Mouse (Mus musculus): ENCODE data around the gene Optc. TPM values are rescaled to one million over a fixed set of nuclear protein-coding genes. Genes with fewer than 3 reads are reported as not detected.

The Optc gene
- polyA plus RNA-seq, 1 experiment from 2014 or later = 0.14 TPM

DNA sequence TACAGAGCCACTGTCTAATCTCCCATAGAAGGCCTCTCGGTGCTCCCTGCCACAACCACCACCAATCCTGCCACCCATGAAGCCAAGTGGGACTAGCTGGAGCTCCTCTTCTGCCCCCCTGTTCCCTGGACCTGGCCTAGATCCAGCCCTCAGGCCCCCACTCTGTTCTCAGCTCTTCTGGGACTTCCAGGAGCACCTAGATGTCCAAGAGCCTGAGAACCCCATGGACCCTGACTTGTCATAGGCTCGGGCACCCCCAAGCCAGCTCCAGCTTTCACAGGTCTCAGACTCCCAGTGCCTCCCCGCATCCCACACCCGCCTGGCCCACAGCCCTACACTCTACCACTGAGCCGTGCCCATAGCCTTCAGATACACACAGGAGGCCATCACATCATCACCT is 15.3 kb upstream of the Optc start:
- no peaks in the 10 kb centered on the region for H3K27me3 ChIP-seq (ENCODE audit: control insufficient read depth, insufficient read depth, low read depth, low read length)
- no peak overlapping the region for H3K4me3 ChIP-seq (ENCODE audit: low read depth, low read length)
- no peak overlapping the region for H3K27ac ChIP-seq (ENCODE audit: low read length)
- no peaks in the 10 kb centered on the region for H3K4me1 ChIP-seq (ENCODE audit: control insufficient read depth, low read depth, low read length)
- no peak for ATAC-seq (ENCODE audit: low read depth)
- H3K9me3 ChIP-seq (replicated peaks; ENCODE audit: control insufficient read depth, low read length) = no peaks in the 10 kb centered on the region
- WGBS (ENCODE audit: insufficient replicate concordance) = 70% methylated on average over 5 of the region's 5 CpGs
- H3K4me2 ChIP-seq (ENCODE audit: low read depth, low read length) = no peak overlapping the region
- H3K9ac ChIP-seq (ENCODE audit: low read depth, low read length) = no peak overlapping the region
- H3K36me3 ChIP-seq (ENCODE audit: control insufficient read depth, insufficient read depth) = no peaks in the 10 kb centered on the region

DNA sequence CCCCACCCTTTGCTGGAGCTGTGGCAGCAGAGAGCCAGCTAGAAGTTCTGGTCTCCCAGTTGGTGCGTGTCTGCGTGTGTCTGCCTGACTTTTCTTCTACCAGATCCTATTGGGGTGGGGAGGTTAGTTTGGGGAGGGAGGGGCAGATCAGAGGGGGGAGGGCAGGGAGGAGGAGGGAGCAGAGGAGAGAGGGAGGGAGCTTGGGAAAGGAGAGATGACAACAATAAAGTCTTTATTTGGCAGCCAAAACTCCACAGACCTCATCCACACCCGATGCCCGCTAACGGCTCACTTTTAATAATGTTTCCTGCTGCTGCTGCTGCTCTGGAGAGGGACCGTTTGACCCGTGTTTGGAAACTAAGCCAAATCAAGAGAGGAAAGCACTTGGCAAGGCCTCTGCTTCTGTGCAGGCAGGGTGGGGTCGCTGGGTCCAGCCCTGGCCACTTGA is 13.5 kb upstream of the Optc start, which contains the start of gene Prelp:
Prelp (minus strand) TSS at position 111 of the 448 bp plus-strand sequence.
- Histone ChIP-seq H3K9ac (ENCODE audit: low read depth, low read length) (no peak within 1 kb of the TSS), H3K36me3 (ENCODE audit: control insufficient read depth, insufficient read depth) (no peaks in the 10 kb centered on the region), H3K27ac (ENCODE audit: low read length) (0 out of 2 replicates have a peak within 1 kb of the TSS, but pooled peaks have one; percentile 24), H3K9me3 (replicated peaks; ENCODE audit: control insufficient read depth, low read length) (no peaks in the 10 kb centered on the region), H3K4me3 (ENCODE audit: low read depth, low read length) (no peak within 1 kb of the TSS), H3K27me3 (ENCODE audit: control insufficient read depth, insufficient read depth, low read depth, low read length) (no peaks in the 10 kb centered on the region), H3K4me1 (ENCODE audit: control insufficient read depth, low read depth, low read length) (no peaks in the 10 kb centered on the region), H3K4me2 (ENCODE audit: low read depth, low read length) (no peak within 1 kb of the TSS)
- whole genome bisulfite sequencing (ENCODE audit: insufficient replicate concordance) = 39% methylated on average over 8 of the region's 8 CpGs
- no peak for ATAC-seq (ENCODE audit: low read depth)

GRCm38 (mm10) chr1:133920876-133921275 is 13.1 kb upstream of the Optc start:
- no peak for ATAC-seq (ENCODE audit: low read depth)
- Histone ChIP-seq H3K27me3 (ENCODE audit: control insufficient read depth, insufficient read depth, low read depth, low read length) (no peaks in the 10 kb centered on the region), H3K4me3 (ENCODE audit: low read depth, low read length) (no peak overlapping the region), H3K9me3 (replicated peaks; ENCODE audit: control insufficient read depth, low read length) (no peaks in the 10 kb centered on the region), H3K4me2 (ENCODE audit: low read depth, low read length) (no peak overlapping the region), H3K27ac (ENCODE audit: low read length) (0 out of 2 replicates have a peak overlapping the region, but pooled peaks have one; percentile 24), H3K9ac (ENCODE audit: low read depth, low read length) (no peak overlapping the region), H3K36me3 (ENCODE audit: control insufficient read depth, insufficient read depth) (no peaks in the 10 kb centered on the region), H3K4me1 (ENCODE audit: control insufficient read depth, low read depth, low read length) (no peaks in the 10 kb centered on the region)
- 35% methylated on average over 3 of the region's 3 CpGs for WGBS (ENCODE audit: insufficient replicate concordance)

- Histone ChIP-seq H3K4me1 (ENCODE audit: control insufficient read depth, low read depth, low read length) (no peaks in the 10 kb centered on the region), H3K9ac (ENCODE audit: low read depth, low read length) (no peak overlapping the region), H3K36me3 (ENCODE audit: control insufficient read depth, insufficient read depth) (no peaks in the 10 kb centered on the region), H3K27me3 (ENCODE audit: control insufficient read depth, insufficient read depth, low read depth, low read length) (no peaks in the 10 kb centered on the region), H3K27ac (ENCODE audit: low read length) (no peak overlapping the region), H3K4me3 (ENCODE audit: low read depth, low read length) (no peak overlapping the region), H3K4me2 (ENCODE audit: low read depth, low read length) (no peak overlapping the region), H3K9me3 (replicated peaks; ENCODE audit: control insufficient read depth, low read length) (no peaks in the 10 kb centered on the region)
- 37% methylated on average over 3 of the region's 3 CpGs for WGBS (ENCODE audit: insufficient replicate concordance)
- no peak for ATAC-seq (ENCODE audit: low read depth)
These were observed 12.6 kb upstream of the Optc start for GRCm38 (mm10) chr1:133920401-133920800.

GRCm38 (mm10) chr1:133918088-133918470 is 10.3 kb upstream of the Optc start:
- no peak overlapping the region for H3K27ac ChIP-seq (ENCODE audit: low read length)
- 51% methylated on average over 6 of the region's 6 CpGs for WGBS (ENCODE audit: insufficient replicate concordance)
- H3K4me2 ChIP-seq (ENCODE audit: low read depth, low read length) = no peak overlapping the region
- H3K27me3 ChIP-seq (ENCODE audit: control insufficient read depth, insufficient read depth, low read depth, low read length) = no peaks in the 10 kb centered on the region
- no peak overlapping the region for H3K4me3 ChIP-seq (ENCODE audit: low read depth, low read length)
- H3K9me3 ChIP-seq (replicated peaks; ENCODE audit: control insufficient read depth, low read length) = no peaks in the 10 kb centered on the region
- H3K4me1 ChIP-seq (ENCODE audit: control insufficient read depth, low read depth, low read length) = no peaks in the 10 kb centered on the region
- H3K9ac ChIP-seq (ENCODE audit: low read depth, low read length) = no peak overlapping the region
- H3K36me3 ChIP-seq (ENCODE audit: control insufficient read depth, insufficient read depth) = no peaks in the 10 kb centered on the region
- ATAC-seq (ENCODE audit: low read depth) = no peak

DNA sequence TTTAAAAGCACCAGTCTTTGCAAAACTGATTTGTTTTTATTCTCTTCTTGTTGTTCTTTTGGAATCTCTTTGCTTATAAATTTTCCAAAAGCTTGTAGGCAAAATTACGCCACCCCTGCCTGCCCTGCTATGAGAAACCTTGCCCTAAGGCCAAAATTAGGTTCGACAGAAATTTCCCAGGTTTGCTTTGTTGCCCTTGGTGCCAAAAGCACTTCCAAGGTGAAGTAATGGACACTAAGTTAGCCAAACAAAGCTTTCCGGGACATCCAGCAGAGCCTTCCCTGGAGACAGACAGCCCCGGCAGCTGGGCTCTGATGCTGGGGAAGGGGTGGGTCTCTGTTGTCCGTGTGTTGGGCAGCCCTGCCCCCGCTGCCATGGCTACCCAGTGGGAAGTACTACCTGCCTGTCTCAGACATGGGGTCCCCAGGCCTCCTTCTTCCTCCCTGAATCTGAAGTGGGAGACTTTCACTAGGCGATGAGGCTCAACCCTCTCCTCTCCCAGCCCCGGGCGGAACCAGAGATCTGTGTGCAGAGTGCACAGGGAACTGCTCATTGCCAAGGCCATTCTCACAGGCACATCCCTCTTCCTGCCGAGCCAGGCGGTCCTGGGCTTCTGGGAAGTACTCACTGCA is 9.8 kb upstream of the Optc start:
- no peak overlapping the region for H3K4me2 ChIP-seq (ENCODE audit: low read depth, low read length)
- ATAC-seq (ENCODE audit: low read depth) = no peak
- no peaks in the 10 kb centered on the region for H3K36me3 ChIP-seq (ENCODE audit: control insufficient read depth, insufficient read depth)
- H3K9me3 ChIP-seq (replicated peaks; ENCODE audit: control insufficient read depth, low read length) = no peaks in the 10 kb centered on the region
- H3K27me3 ChIP-seq (ENCODE audit: control insufficient read depth, insufficient read depth, low read depth, low read length) = no peaks in the 10 kb centered on the region
- WGBS (ENCODE audit: insufficient replicate concordance) = 45% methylated on average over 11 of the region's 11 CpGs
- no peak overlapping the region for H3K9ac ChIP-seq (ENCODE audit: low read depth, low read length)
- H3K4me1 ChIP-seq (ENCODE audit: control insufficient read depth, low read depth, low read length) = no peaks in the 10 kb centered on the region
- H3K4me3 ChIP-seq (ENCODE audit: low read depth, low read length) = no peak overlapping the region
- H3K27ac ChIP-seq (ENCODE audit: low read length) = no peak overlapping the region

DNA sequence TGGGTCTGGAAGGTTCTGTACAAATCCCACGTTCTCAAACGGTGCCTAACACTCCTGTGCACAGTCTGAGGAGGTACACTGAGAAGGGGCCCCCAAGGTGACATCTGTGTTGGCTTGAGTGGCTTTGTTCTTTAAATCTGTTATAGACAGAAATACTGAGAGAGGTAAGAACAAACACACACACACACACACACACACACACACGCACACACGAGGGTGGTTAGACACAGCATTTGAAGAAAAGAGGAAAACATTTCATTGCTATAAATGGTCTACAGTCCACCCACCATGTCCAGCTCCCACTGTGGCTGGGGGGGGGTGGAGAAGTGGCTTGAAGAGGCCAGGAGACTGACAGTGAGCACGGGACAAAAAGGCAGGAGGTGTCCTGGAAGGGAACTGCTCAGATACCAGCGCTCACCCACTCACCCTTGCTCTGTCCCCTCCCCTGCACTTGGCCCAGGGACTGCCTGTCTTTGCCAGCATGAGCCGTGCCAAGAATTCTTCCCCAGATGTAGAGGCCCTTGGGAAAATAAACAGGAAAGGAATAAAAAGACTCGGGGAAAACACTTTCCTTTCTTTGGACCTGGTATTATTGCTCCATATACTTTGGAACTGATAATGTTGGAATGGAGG is 8.0 kb upstream of the Optc start:
- 45% methylated on average over 8 of the region's 8 CpGs for WGBS (ENCODE audit: insufficient replicate concordance)
- H3K36me3 ChIP-seq (ENCODE audit: control insufficient read depth, insufficient read depth) = no peaks in the 10 kb centered on the region
- H3K4me1 ChIP-seq (ENCODE audit: control insufficient read depth, low read depth, low read length) = no peaks in the 10 kb centered on the region
- H3K9ac ChIP-seq (ENCODE audit: low read depth, low read length) = no peak overlapping the region
- no peak overlapping the region for H3K4me2 ChIP-seq (ENCODE audit: low read depth, low read length)
- no peak overlapping the region for H3K27ac ChIP-seq (ENCODE audit: low read length)
- H3K9me3 ChIP-seq (replicated peaks; ENCODE audit: control insufficient read depth, low read length) = no peaks in the 10 kb centered on the region
- ATAC-seq (ENCODE audit: low read depth) = peak; percentile 39; the same call in 1 of the 2 replicates
- H3K4me3 ChIP-seq (ENCODE audit: low read depth, low read length) = no peak overlapping the region
- H3K27me3 ChIP-seq (ENCODE audit: control insufficient read depth, insufficient read depth, low read depth, low read length) = 0 out of 2 replicates have a peak, but pooled peaks cover 1% of the 10 kb centered on the region

DNA sequence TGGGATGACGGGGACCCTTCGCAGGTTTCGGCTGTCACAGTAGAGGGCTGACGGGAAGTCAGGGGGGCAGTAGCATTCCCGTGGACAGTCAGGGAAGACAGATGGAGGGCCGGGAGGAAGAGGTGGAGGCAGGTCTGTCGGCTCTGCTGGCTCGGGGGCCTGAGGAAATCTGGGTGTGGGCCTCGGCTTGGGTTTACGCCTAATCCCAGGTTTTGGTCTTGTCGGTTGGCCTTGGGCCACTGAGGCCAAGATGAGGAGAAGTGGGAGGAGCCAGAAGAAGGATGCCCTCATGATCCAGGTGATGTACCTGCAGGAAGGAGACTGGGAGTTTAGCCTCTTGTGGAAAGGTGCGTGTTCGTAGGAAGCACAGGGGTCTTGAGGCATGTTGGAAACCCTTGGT is 7.3 kb upstream of the Optc start:
- Histone ChIP-seq H3K9ac (ENCODE audit: low read depth, low read length) (no peak overlapping the region), H3K27me3 (ENCODE audit: control insufficient read depth, insufficient read depth, low read depth, low read length) (peaks cover 9% of the 10 kb centered on the region), H3K4me2 (ENCODE audit: low read depth, low read length) (no peak overlapping the region), H3K4me3 (ENCODE audit: low read depth, low read length) (no peak overlapping the region), H3K4me1 (ENCODE audit: control insufficient read depth, low read depth, low read length) (no peaks in the 10 kb centered on the region), H3K9me3 (replicated peaks; ENCODE audit: control insufficient read depth, low read length) (no peaks in the 10 kb centered on the region), H3K36me3 (ENCODE audit: control insufficient read depth, insufficient read depth) (no peaks in the 10 kb centered on the region), H3K27ac (ENCODE audit: low read length) (no peak overlapping the region)
- no peak for ATAC-seq (ENCODE audit: low read depth)
- 70% methylated on average over 13 of the region's 13 CpGs for WGBS (ENCODE audit: insufficient replicate concordance)

DNA sequence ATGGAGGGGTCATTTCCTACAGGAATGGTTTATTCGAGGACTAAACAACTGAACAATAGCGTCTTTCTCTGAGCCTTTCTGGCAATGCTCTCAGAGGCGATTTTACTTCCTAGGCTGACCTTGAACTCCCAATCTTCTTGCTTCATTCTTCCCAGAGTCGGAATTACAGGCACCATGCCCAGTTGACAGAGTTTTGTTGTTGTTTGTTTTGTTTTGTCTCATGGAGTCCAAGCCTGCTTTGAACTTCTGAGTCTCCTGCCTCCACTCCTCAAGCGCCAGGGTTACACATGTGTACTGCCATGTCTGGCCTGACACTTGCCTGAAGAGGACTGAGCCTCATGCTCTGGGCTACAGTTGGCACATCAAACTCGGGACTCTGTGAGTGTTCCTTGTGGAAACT is 5.2 kb upstream of the Optc start:
- Histone ChIP-seq H3K36me3 (ENCODE audit: control insufficient read depth, insufficient read depth) (no peaks in the 10 kb centered on the region), H3K4me3 (ENCODE audit: low read depth, low read length) (no peak overlapping the region), H3K4me2 (ENCODE audit: low read depth, low read length) (no peak overlapping the region), H3K9ac (ENCODE audit: low read depth, low read length) (no peak overlapping the region), H3K4me1 (ENCODE audit: control insufficient read depth, low read depth, low read length) (peaks cover 14% of the 10 kb centered on the region), H3K27ac (ENCODE audit: low read length) (no peak overlapping the region), H3K9me3 (replicated peaks; ENCODE audit: control insufficient read depth, low read length) (no peaks in the 10 kb centered on the region), H3K27me3 (ENCODE audit: control insufficient read depth, insufficient read depth, low read depth, low read length) (peaks cover 26% of the 10 kb centered on the region)
- ATAC-seq (ENCODE audit: low read depth) = no peak
- WGBS (ENCODE audit: insufficient replicate concordance) = 60% methylated on average over 6 of the region's 6 CpGs

Measured in liver, embryonic 16.5 days (tissue).